Mouse (Mus musculus) limb, embryonic 14.5 days (tissue): Measurements from ENCODE around the gene Lonp2. TPM values are rescaled to one million over a fixed set of nuclear protein-coding genes. Genes with fewer than 3 reads are reported as not detected.

Source experiments
- ATAC-seq: fragments of 200-750 bp; cut with Nextera tagmentation; 2 replicates; pipeline ENCODE4 v1.8.0; 2017; ENCODE audit warnings: low read depth, moderate number of reproducible peaks, moderate TSS enrichment; ENCODE audit not compliant: low FRiP score
- DNase-seq: peaks from one replicate; pipeline ENCODE4 v3.0.0-alpha.2; 2015; ENCODE audit warnings: low spot score
- H3K27ac ChIP-seq: fragments of 300-500 bp; sonication (generic); replicated peaks from 2 replicates; pipeline ENCODE4 v1.5.1; 2014; ENCODE audit warnings: low read depth, mild to moderate bottlenecking, low read length, moderate library complexity, mixed read lengths
- H3K27me3 ChIP-seq: fragments of 300-500 bp; sonication (generic); 2 replicates; pipeline ENCODE4 v1.6.1; 2014; ENCODE audit warnings: low read length, mixed read lengths; ENCODE audit not compliant: control insufficient read depth, insufficient read depth
- H3K36me3 ChIP-seq: fragments of 300-500 bp; sonication (generic); 2 replicates; pipeline ENCODE4 v1.6.1; 2014; ENCODE audit warnings: mild to moderate bottlenecking, low read length, moderate library complexity, mixed read lengths; ENCODE audit not compliant: control insufficient read depth, insufficient read depth
- H3K4me1 ChIP-seq: fragments of 300-500 bp; sonication (generic); 2 replicates; pipeline ENCODE4 v1.6.1; 2014; ENCODE audit warnings: antibody characterized with exemption, low read length, mixed read lengths; ENCODE audit not compliant: control insufficient read depth, insufficient read depth
- H3K4me2 ChIP-seq: fragments of 300-500 bp; sonication (generic); replicated peaks from 2 replicates; pipeline ENCODE4 v1.6.1; 2014; ENCODE audit warnings: low read depth, mild to moderate bottlenecking, low read length, moderate library complexity; ENCODE audit not compliant: severe bottlenecking
- H3K4me3 ChIP-seq: fragments of 300-500 bp; sonication (generic); replicated peaks from 2 replicates; pipeline ENCODE4 v1.5.1; 2014; ENCODE audit warnings: low read length
- H3K9ac ChIP-seq: fragments of 300-500 bp; sonication (generic); 2 replicates; pipeline ENCODE4 v1.6.1; 2014; ENCODE audit warnings: mild to moderate bottlenecking, low read depth, low read length, moderate library complexity; ENCODE audit not compliant: severe bottlenecking
- H3K9me3 ChIP-seq: fragments of 300-500 bp; sonication (generic); 2 replicates; pipeline ENCODE4 v1.6.1; 2016; ENCODE audit warnings: low read length; ENCODE audit not compliant: control insufficient read depth
- POLR2A ChIP-seq: fragments of 200-500 bp; IDR thresholded peaks from 2 replicates; pipeline ENCODE4 v1.8.0; 2012; ENCODE audit warnings: inconsistent platforms, mild to moderate bottlenecking, moderate library complexity, borderline replicate concordance; ENCODE audit not compliant: insufficient read depth, insufficient read length; ENCODE audit errors: extremely low read depth
- WGBS: fragments of 180-500 bp; shearing (Covaris S2); extraction: QIAGEN DNeasy Blood & Tissue Kit; methylation state at CpG from one replicate; pipeline ENCODE4 v1.1.7; 2014; 5-methylcytosine and 5-hydroxymethylcytosine counted together
- polyA plus RNA-seq, 2 experiments: library from polyadenylated mRNA; depleted of rRNA in 1 of 2; stranded (reverse) in 1 of 2; unstranded in 1 of 2; fragments of >200 nt; fragmentation: Nextera tagmentation in 1 of 2; extraction: Ambion mirVana in 1 of 2; gene quantifications; 2 replicates each; pipeline versions ENCODE4 v1.2.1 to v1.2.3; 2012 to 2014

Lonp2 gene
- polyA plus RNA-seq, 2 experiments: 31.8 to 54.1 TPM

- H3K4me3 ChIP-seq: peak overlapping the region; percentile 89
- under 1% methylated on average over 9 of the region's 14 CpGs for WGBS
- H3K9me3 ChIP-seq: no peaks in the 10 kb centered on the region
- H3K36me3 ChIP-seq: no peaks in the 10 kb centered on the region
- peak overlapping the region; percentile 68 for H3K27ac ChIP-seq
- H3K27me3 ChIP-seq: no peaks in the 10 kb centered on the region
- TF ChIP-seq POLR2A: 0 out of 2 replicates have a peak, but pooled peaks have one; percentile 34
- peaks cover 8% of the 10 kb centered on the region for H3K4me1 ChIP-seq
- ATAC-seq: no peak
- peak overlapping the region; percentile 80 for H3K4me2 ChIP-seq
- DNase-seq: no peak
- peak overlapping the region; percentile 69 for H3K9ac ChIP-seq
These were observed 312 bp upstream of the Lonp2 start for GRCm38 (mm10) chr8:86623551-86623910.

- no peak for ATAC-seq
- 49% methylated on average over 7 of the region's 7 CpGs for WGBS
- H3K36me3 ChIP-seq: no peaks in the 10 kb centered on the region
- H3K9me3 ChIP-seq: no peaks in the 10 kb centered on the region
- DNase-seq: no peak
- peaks cover 8% of the 10 kb centered on the region for H3K4me1 ChIP-seq
- H3K27me3 ChIP-seq: no peaks in the 10 kb centered on the region
- peak overlapping the region; percentile 89 for H3K4me3 ChIP-seq
- TF ChIP-seq POLR2A: no peak
- H3K4me2 ChIP-seq: peak overlapping the region; percentile 80
- H3K9ac ChIP-seq: peak overlapping the region; percentile 69
- H3K27ac ChIP-seq: no peak overlapping the region
These were observed 1.1 kb downstream of the Lonp2 start for GRCm38 (mm10) chr8:86624915-86625314.

GRCm38 (mm10) chr8:86630212-86630611 is 6.4 kb downstream of the Lonp2 start:
- no peak for DNase-seq

DNA sequence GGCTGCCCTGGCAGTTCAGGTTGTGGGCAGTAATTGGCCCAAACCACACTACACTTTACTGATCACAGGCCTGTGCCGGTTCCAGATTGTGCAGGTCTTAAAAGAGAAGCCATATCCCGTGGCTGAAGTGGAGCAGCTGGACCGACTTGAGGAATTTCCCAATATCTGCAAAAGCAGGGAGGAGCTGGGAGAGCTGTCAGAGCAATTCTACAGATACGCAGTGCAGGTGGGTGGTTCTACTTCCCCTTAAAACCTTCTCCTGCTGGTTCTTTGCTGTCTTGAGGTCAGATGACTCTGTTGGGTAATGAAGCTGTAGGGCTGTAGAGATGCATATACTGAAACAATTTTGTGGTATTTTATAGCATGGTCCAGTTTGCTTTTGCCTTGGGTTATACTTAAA is 7.6 kb downstream of the Lonp2 start:
- ATAC-seq (no peak), DNase-seq (no peak)
- WGBS: 78% methylated on average over 4 of the region's 4 CpGs

More at GRCm38 (mm10) chr8:86630212-86630611, 6.4 kb downstream of the Lonp2 start:
- H3K27me3 ChIP-seq: no peaks in the 10 kb centered on the region
- H3K27ac ChIP-seq: no peak overlapping the region
- WGBS: 91% methylated on average over 5 of the region's 5 CpGs
- no peaks in the 10 kb centered on the region for H3K4me1 ChIP-seq
- no peak overlapping the region for H3K4me2 ChIP-seq
- TF ChIP-seq POLR2A: no peak
- no peak for ATAC-seq
- no peak overlapping the region for H3K4me3 ChIP-seq
- H3K9me3 ChIP-seq: no peaks in the 10 kb centered on the region
- H3K36me3 ChIP-seq: peaks cover 28% of the 10 kb centered on the region
- H3K9ac ChIP-seq: no peak overlapping the region

DNA sequence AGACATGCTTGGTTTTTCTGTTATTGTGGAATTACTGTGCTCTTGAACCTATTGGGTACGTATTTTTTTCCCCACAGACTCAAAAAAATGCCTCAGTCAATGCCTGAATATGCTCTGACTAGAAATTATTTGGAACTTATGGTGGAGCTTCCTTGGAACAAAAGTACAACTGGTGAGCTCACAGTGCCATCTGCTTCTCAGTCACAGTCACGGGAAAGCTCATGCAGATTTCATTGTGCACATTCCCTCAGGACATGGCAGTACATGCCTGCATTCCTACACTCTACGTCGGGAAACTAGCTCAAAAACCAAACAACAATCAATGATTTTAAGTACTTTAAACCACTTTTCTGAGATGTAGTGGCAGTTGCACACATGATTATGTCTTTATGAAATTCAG is 14.0 kb downstream of the Lonp2 start:
- no peak overlapping the region for H3K27ac ChIP-seq
- WGBS: 82% methylated on average over 4 of the region's 4 CpGs
- H3K4me2 ChIP-seq: no peak overlapping the region
- no peak for TF ChIP-seq POLR2A
- DNase-seq (no peak), ATAC-seq (no peak)
- H3K9me3 ChIP-seq: no peaks in the 10 kb centered on the region
- no peak overlapping the region for H3K9ac ChIP-seq
- no peaks in the 10 kb centered on the region for H3K4me1 ChIP-seq
- H3K4me3 ChIP-seq: no peak overlapping the region
- no peaks in the 10 kb centered on the region for H3K27me3 ChIP-seq
- H3K36me3 ChIP-seq: peaks cover 74% of the 10 kb centered on the region

More for the DNA sequence above, 7.6 kb downstream of the Lonp2 start:
- no peaks in the 10 kb centered on the region for H3K4me1 ChIP-seq
- no peak for TF ChIP-seq POLR2A
- no peaks in the 10 kb centered on the region for H3K9me3 ChIP-seq
- no peaks in the 10 kb centered on the region for H3K27me3 ChIP-seq
- H3K9ac ChIP-seq: no peak overlapping the region
- no peak overlapping the region for H3K4me3 ChIP-seq
- no peak overlapping the region for H3K27ac ChIP-seq
- H3K36me3 ChIP-seq: peaks cover 37% of the 10 kb centered on the region
- no peak overlapping the region for H3K4me2 ChIP-seq

GRCm38 (mm10) chr8:86638981-86639380 is 15.1 kb downstream of the Lonp2 start:
- DNase-seq: no peak
- peaks cover 68% of the 10 kb centered on the region for H3K36me3 ChIP-seq
- 81% methylated on average over 4 of the region's 4 CpGs for WGBS

More at GRCm38 (mm10) chr8:86638981-86639380, 15.1 kb downstream of the Lonp2 start:
- Histone ChIP-seq H3K9ac (no peak overlapping the region), H3K4me2 (no peak overlapping the region), H3K4me1 (no peaks in the 10 kb centered on the region), H3K9me3 (no peaks in the 10 kb centered on the region), H3K27me3 (no peaks in the 10 kb centered on the region), H3K27ac (no peak overlapping the region), H3K4me3 (no peak overlapping the region)
- no peak for TF ChIP-seq POLR2A
- no peak for ATAC-seq
